Mouse (Mus musculus) MEL (cell line): Measurements from ENCODE around the gene Oxtr. TPM values are rescaled to one million over a fixed set of nuclear protein-coding genes. Genes with fewer than 3 reads are reported as not detected.

Experiments
- DNase-seq: peaks from one replicate; pipeline ENCODE4 v3.0.0; 2011; ENCODE audit warnings: low read depth, low spot score
- H3K27ac ChIP-seq: 2 replicates; pipeline ENCODE4 v1.5.1; 2012; ENCODE audit warnings: low read depth, mild to moderate bottlenecking, control low read depth, low read length, moderate library complexity; ENCODE audit not compliant: control insufficient read depth
- H3K27me3 ChIP-seq, 2 experiments: fragments of 150-350 bp in 1 of 2; sonication (generic) in 1 of 2; 2 replicates each; pipeline ENCODE4 v1.6.1; 2012; ENCODE audit warnings: low read length in 2 of 2, mild to moderate bottlenecking in 2 of 2, improper control_type of control experiment in 1 of 2, moderate library complexity in 1 of 2; ENCODE audit not compliant: insufficient read depth in 2 of 2, control insufficient read depth in 1 of 2
- H3K36me3 ChIP-seq, 2 experiments: 2 replicates each; pipeline ENCODE4 v1.6.1; 2012 to 2014; ENCODE audit warnings: low read length in 2 of 2, improper control_type of control experiment in 1 of 2, inconsistent platforms in 1 of 2, mild to moderate bottlenecking in 1 of 2; ENCODE audit not compliant: insufficient read depth in 2 of 2, control insufficient read depth in 1 of 2
- H3K4me1 ChIP-seq, 2 experiments: fragments of 150-350 bp in 1 of 2; sonication (generic) in 1 of 2; 2 replicates each; pipeline ENCODE4 v1.6.1; 2012; ENCODE audit warnings: low read length in 2 of 2, improper control_type of control experiment in 1 of 2, mild to moderate bottlenecking in 1 of 2; ENCODE audit not compliant: insufficient read depth in 2 of 2, control insufficient read depth in 1 of 2
- H3K4me3 ChIP-seq, 2 experiments: fragments of 150-350 bp in 1 of 2; sonication (generic) in 1 of 2; 2 replicates each; pipeline ENCODE4 v1.5.1; 2012; ENCODE audit warnings: low read depth in 2 of 2, low read length in 2 of 2, mild to moderate bottlenecking in 2 of 2, moderate library complexity in 2 of 2, control low read depth in 1 of 2, improper control_type of control experiment in 1 of 2; ENCODE audit not compliant: control insufficient read depth in 1 of 2, insufficient read depth in 1 of 2
- H3K79me2 ChIP-seq: 2 replicates; pipeline ENCODE4 v1.6.1; 2012; ENCODE audit warnings: mild to moderate bottlenecking, low read length, moderate library complexity; ENCODE audit not compliant: control insufficient read depth, poor library complexity, insufficient read depth
- H3K9ac ChIP-seq: 2 replicates; pipeline ENCODE4 v1.6.1; 2012; ENCODE audit warnings: low read depth, mild to moderate bottlenecking, control low read depth, low read length, moderate library complexity; ENCODE audit not compliant: control insufficient read depth, poor library complexity, severe bottlenecking
- H3K9me3 ChIP-seq: fragments of 150-350 bp; sonication (generic); replicated peaks from 2 replicates; pipeline ENCODE4 v1.6.1; 2012; ENCODE audit warnings: mild to moderate bottlenecking, low read length, improper control_type of control experiment, moderate library complexity; ENCODE audit not compliant: insufficient read depth
- BHLHE40 ChIP-seq: IDR thresholded peaks from 2 replicates; pipeline ENCODE4 v1.6.1; 2012; ENCODE audit warnings: low read depth, mild to moderate bottlenecking, inconsistent platforms, low read length, improper control_type of control experiment, borderline replicate concordance
- CHD2 ChIP-seq: IDR thresholded peaks from 2 replicates; pipeline ENCODE4 v1.6.1; 2011; ENCODE audit warnings: low read length, improper control_type of control experiment
- CTCF ChIP-seq, 3 experiments: IDR thresholded peaks in 2 of 3; conservative IDR thresholded peaks in 1 of 3; 2 replicates each; pipeline ENCODE4 v1.5.1; 2011 to 2012; ENCODE audit warnings: low read length in 3 of 3, low read depth in 2 of 3, mild to moderate bottlenecking in 2 of 3, improper control_type of control experiment in 1 of 3, inconsistent platforms in 1 of 3, mixed read lengths in 1 of 3, moderate library complexity in 1 of 3; ENCODE audit not compliant: control insufficient read depth in 1 of 3, insufficient read depth in 1 of 3, poor library complexity in 1 of 3, severe bottlenecking in 1 of 3
- EP300 ChIP-seq, 2 experiments: IDR thresholded peaks; 2 replicates each; pipeline ENCODE4 v1.6.1; 2011; ENCODE audit warnings: improper control_type of control experiment in 2 of 2, low read length in 2 of 2, low read depth in 1 of 2, mild to moderate bottlenecking in 1 of 2
- ETS1 ChIP-seq: IDR thresholded peaks from 2 replicates; pipeline ENCODE4 v1.6.1; 2012; ENCODE audit warnings: low read depth, mild to moderate bottlenecking, inconsistent platforms, low read length, improper control_type of control experiment, moderate library complexity
- GABPA ChIP-seq: IDR thresholded peaks from 2 replicates; pipeline ENCODE4 v1.6.1; 2012; ENCODE audit warnings: low read depth, mild to moderate bottlenecking, inconsistent platforms, low read length, improper control_type of control experiment, moderate library complexity
- GATA1 ChIP-seq: IDR thresholded peaks from 2 replicates; pipeline ENCODE4 v1.6.1; 2011; ENCODE audit warnings: low read depth, low read length, improper control_type of control experiment
- HCFC1 ChIP-seq: IDR thresholded peaks from 2 replicates; pipeline ENCODE4 v1.6.1; 2012; ENCODE audit warnings: low read depth, mild to moderate bottlenecking, inconsistent platforms, low read length, improper control_type of control experiment, moderate library complexity
- NELFE ChIP-seq: IDR thresholded peaks from 2 replicates; pipeline ENCODE4 v1.6.1; 2011; ENCODE audit warnings: low read depth, low read length, improper control_type of control experiment
- POLR2AphosphoS5 ChIP-seq: IDR thresholded peaks from 2 replicates; pipeline ENCODE4 v1.6.1; 2012; ENCODE audit warnings: low read depth, borderline replicate concordance, mild to moderate bottlenecking, inconsistent platforms, low read length, moderate library complexity, mixed read lengths
- RAD21 ChIP-seq: IDR thresholded peaks from 2 replicates; pipeline ENCODE4 v1.6.1; 2011; ENCODE audit warnings: mild to moderate bottlenecking, low read depth, low read length, improper control_type of control experiment
- SIN3A ChIP-seq: IDR thresholded peaks from 2 replicates; pipeline ENCODE4 v1.6.1; 2012; ENCODE audit warnings: low read length, improper control_type of control experiment, inconsistent platforms
- TCF12 ChIP-seq: IDR thresholded peaks from 2 replicates; pipeline ENCODE4 v1.6.1; 2014; ENCODE audit warnings: low read depth, mild to moderate bottlenecking, inconsistent platforms, low read length, improper control_type of control experiment, moderate library complexity
- USF1 ChIP-seq: IDR thresholded peaks from 2 replicates; pipeline ENCODE4 v1.6.1; 2014; ENCODE audit warnings: low read depth, mild to moderate bottlenecking, inconsistent platforms, low read length, improper control_type of control experiment, moderate library complexity
- USF2 ChIP-seq, 2 experiments: IDR thresholded peaks; 2 replicates each; pipeline ENCODE4 v1.6.1; 2011 to 2012; ENCODE audit warnings: improper control_type of control experiment in 2 of 2, low read length in 2 of 2, borderline replicate concordance in 1 of 2, inconsistent platforms in 1 of 2, low read depth in 1 of 2, mild to moderate bottlenecking in 1 of 2; ENCODE audit not compliant: insufficient read depth in 1 of 2
- ZMIZ1 ChIP-seq: IDR thresholded peaks from 2 replicates; pipeline ENCODE4 v1.6.1; 2012; ENCODE audit warnings: low read depth, mild to moderate bottlenecking, inconsistent platforms, low read length, improper control_type of control experiment, moderate library complexity
- polyA plus RNA-seq, 2 experiments: library from polyadenylated mRNA; stranded (reverse) in 1 of 2; unstranded in 1 of 2; fragments of >175 nt in 1 of 2; fragments of >200 nt in 1 of 2; gene quantifications; 2 replicates each; pipeline versions ENCODE4 v1.2.1 to v1.2.4; 2012; ENCODE audit warnings: low replicate concordance in 2 of 2, low read depth in 1 of 2; ENCODE audit not compliant: insufficient read length in 2 of 2, insufficient read depth in 1 of 2, missing spikeins in 1 of 2
- total RNA-seq: library from RNA; depleted of rRNA; stranded (reverse); fragments of 300-350 nt; gene quantifications from 2 replicates; pipeline ENCODE4 v1.2.3, GENCODE M21; 2012

Gene Oxtr
- total and polyA plus RNA-seq, 3 experiments = 0.03 TPM; not detected in 2

- no peak for TF ChIP-seq EP300 (IDR thresholded peaks at IDR 0.05; ENCODE audit: low read depth in 1 of 2, low read length in 2 of 2)
- no peak for TF ChIP-seq GATA1
- TF ChIP-seq NELFE = no peak
- no peak for TF ChIP-seq BHLHE40
- TF ChIP-seq HCFC1 = no peak
- no peak for TF ChIP-seq ETS1
- TF ChIP-seq GABPA = no peak
- TF ChIP-seq POLR2AphosphoS5 = no peak
- no peak for TF ChIP-seq CHD2
- no peak for TF ChIP-seq ZMIZ1
- no peak for TF ChIP-seq TCF12
- TF ChIP-seq RAD21 = no peak
- no peak for TF ChIP-seq SIN3A
- TF ChIP-seq USF1 = no peak
- Histone ChIP-seq H3K27me3 (no peaks in the 10 kb centered on the region), H3K79me2 (no peaks in the 10 kb centered on the region), H3K36me3 (no peaks in the 10 kb centered on the region), H3K9ac (no peak overlapping the region), H3K9me3 (no peaks in the 10 kb centered on the region), H3K4me1 (no peaks in the 10 kb centered on the region), H3K4me3 (no peak overlapping the region), H3K27ac (no peak overlapping the region)
- DNase-seq = no peak
Measured at GRCm38 (mm10) chr6:112487993-112488392, 1.8 kb downstream of the Oxtr start.

GRCm38 (mm10) chr6:112484316-112484715 is 5.4 kb downstream of the Oxtr start:
- Histone ChIP-seq H3K9ac (no peak overlapping the region), H3K27me3 (no peaks in the 10 kb centered on the region), H3K27ac (no peak overlapping the region), H3K4me3 (no peak overlapping the region), H3K36me3 (no peaks in the 10 kb centered on the region), H3K79me2 (no peaks in the 10 kb centered on the region), H3K9me3 (no peaks in the 10 kb centered on the region), H3K4me1 (no peaks in the 10 kb centered on the region)
- TF ChIP-seq CTCF (IDR thresholded peaks at IDR 0.05 in 2 of 3, conservative IDR thresholded peaks at IDR 0.05 in 1 of 3; ENCODE audit: control insufficient read depth in 1 of 3, insufficient read depth in 1 of 3, low read depth in 2 of 3, low read length in 3 of 3, poor library complexity in 1 of 3, severe bottlenecking in 1 of 3) (peak in 1 of 3 experiments; percentile 19; a peak in 1 of 6 replicates), USF2 (IDR thresholded peaks at IDR 0.05; ENCODE audit: borderline replicate concordance in 1 of 2, insufficient read depth in 1 of 2, low read depth in 1 of 2, low read length in 2 of 2) (no peak)
- no peak for DNase-seq
